Mouse (Mus musculus): ENCODE measurements around the gene Lrrc4c. TPM values are rescaled to one million over a fixed set of nuclear protein-coding genes. Genes with fewer than 3 reads are reported as not detected.

The Lrrc4c gene
- polyA plus RNA-seq, 1 experiment from 2014 or later, result 2.3 TPM

DNA sequence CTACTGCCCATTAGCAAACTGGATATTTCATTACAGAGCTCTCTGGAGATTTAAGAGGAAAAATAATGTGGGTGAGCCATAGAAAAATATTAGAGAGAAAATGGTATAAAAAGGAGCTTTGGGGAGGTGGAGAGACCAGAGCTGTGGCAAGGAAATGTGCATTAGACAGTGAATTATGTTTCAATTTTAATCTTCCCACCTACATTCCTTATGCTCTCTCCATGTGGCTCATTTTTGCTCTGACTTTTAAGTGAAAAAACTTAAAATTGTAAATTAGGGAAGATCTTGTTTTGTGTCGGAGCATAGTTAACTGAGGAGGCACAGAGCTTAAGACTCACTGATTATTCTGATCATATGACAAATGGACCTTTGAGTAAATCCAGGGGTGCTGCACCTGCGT, 399.4 kb downstream of the Lrrc4c start:
- no peak overlapping the region for H3K27ac ChIP-seq
- H3K9me3 ChIP-seq, result no peaks in the 10 kb centered on the region
- no peaks in the 10 kb centered on the region for H3K4me1 ChIP-seq
- no peaks in the 10 kb centered on the region for H3K27me3 ChIP-seq
- H3K36me3 ChIP-seq, result no peaks in the 10 kb centered on the region
- H3K4me3 ChIP-seq, result no peak overlapping the region
- no peak for ATAC-seq (ENCODE audit: insufficient number of reproducible peaks, low FRiP score, low TSS enrichment, low read depth)
- H3K4me2 ChIP-seq, result no peak overlapping the region
- H3K9ac ChIP-seq, result no peak overlapping the region
- whole genome bisulfite sequencing, result 76% methylated on average over 2 of the region's 2 CpGs

DNA sequence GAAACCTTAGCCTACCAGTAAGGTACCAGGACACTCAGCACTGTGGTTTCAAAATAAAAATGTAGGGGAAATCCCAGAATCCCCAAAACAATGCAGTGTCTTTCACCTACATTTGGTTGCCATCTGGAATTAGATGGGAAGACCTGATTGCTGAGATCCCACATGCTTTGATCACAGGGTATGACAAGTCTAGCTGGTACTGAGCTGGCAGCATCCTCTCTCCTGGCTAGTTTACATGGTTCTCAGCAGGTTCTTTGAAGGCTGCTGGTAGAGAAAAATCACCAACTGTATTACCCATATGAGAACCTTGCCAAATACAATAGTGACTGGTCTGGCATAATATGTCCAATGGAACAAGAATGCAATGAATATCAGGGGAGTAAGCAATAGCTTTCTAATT, 405.4 kb downstream of the Lrrc4c start:
- Histone ChIP-seq H3K4me1 (no peaks in the 10 kb centered on the region), H3K4me3 (no peak overlapping the region), H3K27ac (no peak overlapping the region), H3K27me3 (no peaks in the 10 kb centered on the region), H3K9ac (no peak overlapping the region), H3K4me2 (no peak overlapping the region), H3K36me3 (no peaks in the 10 kb centered on the region), H3K9me3 (no peaks in the 10 kb centered on the region)
- no peak for ATAC-seq (ENCODE audit: insufficient number of reproducible peaks, low FRiP score, low TSS enrichment, low read depth)

DNA sequence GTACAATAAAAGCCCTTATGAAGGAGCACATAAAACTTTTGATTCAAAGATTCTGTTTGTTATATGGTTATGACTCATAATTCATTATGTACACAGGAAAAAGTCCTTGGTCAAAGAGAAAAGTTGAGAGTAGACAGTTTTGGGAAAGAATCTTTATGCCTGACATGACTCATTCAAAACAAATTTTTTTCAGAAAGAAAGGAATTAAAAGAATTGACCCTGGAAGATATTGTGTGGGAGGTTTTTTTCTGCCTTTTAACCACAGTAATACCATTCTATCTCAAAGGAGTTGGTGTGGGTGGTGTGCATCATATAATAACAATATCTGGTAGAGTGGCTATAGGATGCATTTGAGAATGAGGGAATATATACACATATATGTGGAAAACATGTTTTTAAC, 418.1 kb downstream of the Lrrc4c start:
- no peaks in the 10 kb centered on the region for H3K36me3 ChIP-seq
- H3K9ac ChIP-seq, result no peak overlapping the region
- H3K4me2 ChIP-seq, result no peak overlapping the region
- no peak overlapping the region for H3K27ac ChIP-seq
- H3K9me3 ChIP-seq, result no peaks in the 10 kb centered on the region
- no peaks in the 10 kb centered on the region for H3K27me3 ChIP-seq
- no peak for ATAC-seq (ENCODE audit: insufficient number of reproducible peaks, low FRiP score, low TSS enrichment, low read depth)
- H3K4me3 ChIP-seq, result no peak overlapping the region
- no peaks in the 10 kb centered on the region for H3K4me1 ChIP-seq

DNA sequence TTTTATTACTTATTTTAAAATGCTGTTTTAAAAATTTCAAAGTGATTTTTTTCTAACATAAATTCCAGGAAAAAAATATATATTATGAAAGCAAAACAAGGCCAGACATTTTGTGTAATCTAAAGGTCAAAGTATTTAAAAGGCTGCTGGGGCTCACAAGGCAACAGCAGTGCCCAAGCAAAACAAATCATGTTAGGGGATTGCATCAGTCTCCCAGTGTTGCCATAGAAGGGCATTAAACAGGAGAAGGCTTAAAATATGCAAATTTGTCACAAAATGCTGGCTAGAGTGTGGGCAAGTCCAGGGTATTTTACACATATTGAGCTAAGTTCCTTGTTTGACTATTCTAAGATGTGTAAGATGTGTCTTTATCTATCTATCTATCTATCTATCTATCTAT, 437.1 kb downstream of the Lrrc4c start:
- H3K4me1 ChIP-seq, result no peaks in the 10 kb centered on the region
- no peaks in the 10 kb centered on the region for H3K27me3 ChIP-seq
- no peak overlapping the region for H3K27ac ChIP-seq
- no peaks in the 10 kb centered on the region for H3K36me3 ChIP-seq
- H3K4me3 ChIP-seq, result no peak overlapping the region
- no peaks in the 10 kb centered on the region for H3K9me3 ChIP-seq
- no peak overlapping the region for H3K4me2 ChIP-seq
- no peak overlapping the region for H3K9ac ChIP-seq
- no peak for ATAC-seq (ENCODE audit: insufficient number of reproducible peaks, low FRiP score, low TSS enrichment, low read depth)

DNA sequence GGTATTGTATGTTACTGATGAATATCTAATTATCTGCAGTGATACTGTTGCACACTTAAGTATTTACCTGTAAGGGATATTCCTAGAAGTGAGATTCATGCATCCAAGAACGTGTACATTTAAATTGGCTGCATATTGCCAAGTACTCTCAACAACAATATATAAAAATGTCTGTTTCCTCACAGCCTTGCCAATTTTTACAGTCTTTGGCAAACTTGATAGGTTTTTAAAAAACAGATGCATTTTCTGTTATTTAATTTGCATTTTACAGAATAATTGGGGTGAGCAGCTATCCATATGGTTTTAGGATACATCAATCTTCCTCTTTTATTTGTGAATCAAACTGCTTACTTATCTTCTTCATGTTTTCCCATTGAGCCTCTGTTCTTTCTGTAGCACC, 439.7 kb downstream of the Lrrc4c start:
- no peaks in the 10 kb centered on the region for H3K4me1 ChIP-seq
- no peak overlapping the region for H3K4me3 ChIP-seq
- no peaks in the 10 kb centered on the region for H3K27me3 ChIP-seq
- H3K9ac ChIP-seq, result no peak overlapping the region
- H3K27ac ChIP-seq, result no peak overlapping the region
- H3K36me3 ChIP-seq, result no peaks in the 10 kb centered on the region
- WGBS, result 32% methylated on average over 1 of the region's 1 CpGs
- H3K9me3 ChIP-seq, result no peaks in the 10 kb centered on the region
- no peak overlapping the region for H3K4me2 ChIP-seq
- ATAC-seq (ENCODE audit: insufficient number of reproducible peaks, low FRiP score, low TSS enrichment, low read depth), result no peak

- H3K9ac ChIP-seq, result no peak overlapping the region
- H3K27me3 ChIP-seq, result no peaks in the 10 kb centered on the region
- no peak overlapping the region for H3K4me2 ChIP-seq
- no peaks in the 10 kb centered on the region for H3K4me1 ChIP-seq
- no peak for ATAC-seq (ENCODE audit: insufficient number of reproducible peaks, low FRiP score, low TSS enrichment, low read depth)
- no peaks in the 10 kb centered on the region for H3K9me3 ChIP-seq
- no peaks in the 10 kb centered on the region for H3K36me3 ChIP-seq
- 67% methylated on average over 5 of the region's 5 CpGs for WGBS
- H3K27ac ChIP-seq, result no peak overlapping the region
- H3K4me3 ChIP-seq, result no peak overlapping the region
Measured at GRCm38 (mm10) chr2:96763538-96763937, 445.6 kb downstream of the Lrrc4c start.

DNA sequence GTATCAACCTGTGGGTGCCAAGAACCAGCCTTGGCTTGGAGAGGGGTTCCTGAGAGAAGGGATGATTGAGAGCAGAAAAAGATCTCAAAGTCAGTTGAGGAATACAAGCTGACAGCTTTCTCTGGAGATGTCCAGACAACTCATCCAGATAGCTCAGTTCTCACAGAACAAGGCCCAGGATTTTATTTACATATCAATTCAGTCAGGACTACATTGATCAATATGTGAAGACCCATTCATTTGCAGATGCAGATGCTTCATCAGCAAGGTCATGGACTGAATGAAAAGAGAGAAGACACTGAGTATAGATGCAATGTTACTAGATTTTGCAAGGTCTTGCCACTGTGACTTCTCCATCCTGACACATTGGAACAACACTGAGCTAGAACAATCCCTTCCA, 457.4 kb downstream of the Lrrc4c start:
- ATAC-seq (ENCODE audit: insufficient number of reproducible peaks, low FRiP score, low TSS enrichment, low read depth), result no peak

DNA sequence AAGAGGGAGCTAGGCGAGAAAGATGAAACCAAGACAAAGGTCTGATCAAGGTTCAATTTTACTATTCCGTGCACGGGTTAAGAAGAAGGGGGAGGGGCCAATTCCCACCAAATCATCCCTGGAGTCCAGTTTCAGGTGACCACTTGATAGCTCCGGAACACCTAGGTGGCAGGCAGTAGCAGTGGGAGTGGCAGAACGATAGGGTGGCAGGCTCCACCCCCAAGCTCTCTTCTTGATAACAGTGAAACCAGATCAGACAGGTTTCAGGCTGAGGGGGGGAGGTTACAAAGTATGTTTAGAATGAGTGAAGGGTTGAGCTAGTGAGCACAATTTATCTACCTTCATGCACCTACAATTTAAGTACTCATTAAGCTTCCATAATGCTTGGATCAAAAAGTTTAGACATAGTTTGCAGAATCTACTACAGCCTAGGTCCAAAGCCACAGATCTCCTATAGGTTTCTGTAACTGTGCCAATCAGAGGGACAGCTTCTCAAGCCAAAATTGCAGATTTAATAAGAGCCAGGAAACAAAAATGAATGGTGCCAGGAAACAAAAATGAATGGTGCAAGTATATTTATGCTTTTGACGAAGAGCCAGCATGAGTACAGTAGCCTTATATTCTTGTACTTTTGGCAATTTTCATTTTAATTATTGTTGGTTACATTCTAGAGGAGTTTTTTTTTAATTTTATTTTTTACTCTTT, 478.9 kb downstream of the Lrrc4c start:
- no peak overlapping the region for H3K4me2 ChIP-seq
- H3K4me3 ChIP-seq, result no peak overlapping the region
- H3K4me1 ChIP-seq, result no peaks in the 10 kb centered on the region
- WGBS, result 30% methylated on average over 6 of the region's 6 CpGs
- H3K36me3 ChIP-seq, result no peaks in the 10 kb centered on the region
- H3K27ac ChIP-seq, result no peak overlapping the region
- no peaks in the 10 kb centered on the region for H3K9me3 ChIP-seq
- H3K27me3 ChIP-seq, result no peaks in the 10 kb centered on the region
- H3K9ac ChIP-seq, result no peak overlapping the region
- no peak for ATAC-seq (ENCODE audit: insufficient number of reproducible peaks, low FRiP score, low TSS enrichment, low read depth)

More for the DNA sequence above, 457.4 kb downstream of the Lrrc4c start:
- no peaks in the 10 kb centered on the region for H3K9me3 ChIP-seq
- no peak overlapping the region for H3K4me2 ChIP-seq
- no peaks in the 10 kb centered on the region for H3K36me3 ChIP-seq
- H3K27ac ChIP-seq, result no peak overlapping the region
- no peak overlapping the region for H3K4me3 ChIP-seq
- no peak overlapping the region for H3K9ac ChIP-seq
- no peaks in the 10 kb centered on the region for H3K4me1 ChIP-seq
- no peaks in the 10 kb centered on the region for H3K27me3 ChIP-seq

- no peaks in the 10 kb centered on the region for H3K27me3 ChIP-seq
- no peak overlapping the region for H3K9ac ChIP-seq
- 61% methylated on average over 5 of the region's 5 CpGs for WGBS
- ATAC-seq (ENCODE audit: insufficient number of reproducible peaks, low FRiP score, low TSS enrichment, low read depth), result no peak
- no peaks in the 10 kb centered on the region for H3K36me3 ChIP-seq
- no peaks in the 10 kb centered on the region for H3K9me3 ChIP-seq
- H3K27ac ChIP-seq, result no peak overlapping the region
- H3K4me1 ChIP-seq, result no peaks in the 10 kb centered on the region
- no peak overlapping the region for H3K4me2 ChIP-seq
- H3K4me3 ChIP-seq, result no peak overlapping the region
Measured at GRCm38 (mm10) chr2:96850839-96851396, 532.9 kb downstream of the Lrrc4c start.

DNA sequence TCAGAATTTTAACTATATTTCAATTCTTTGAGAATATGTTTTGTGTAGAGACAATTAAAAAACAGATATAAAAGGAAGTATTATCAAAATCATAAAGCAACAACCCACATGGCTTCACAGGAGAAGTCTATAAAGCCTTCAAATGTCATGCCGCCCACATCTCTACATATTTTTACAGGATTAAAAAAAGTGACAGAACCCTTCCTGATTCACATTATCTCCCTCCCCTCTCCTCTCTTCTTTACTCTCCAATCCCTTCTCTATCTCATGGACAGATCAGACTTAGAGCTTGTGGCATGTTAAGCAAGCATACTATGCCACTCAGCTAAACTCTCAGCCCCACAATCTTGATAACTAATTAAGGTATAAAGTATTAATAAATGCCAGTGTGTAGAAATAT, 535.8 kb downstream of the Lrrc4c start:
- H3K36me3 ChIP-seq, result no peaks in the 10 kb centered on the region
- no peak overlapping the region for H3K9ac ChIP-seq
- no peak overlapping the region for H3K4me2 ChIP-seq
- 97% methylated on average over 1 of the region's 1 CpGs for WGBS
- H3K27ac ChIP-seq, result no peak overlapping the region
- no peaks in the 10 kb centered on the region for H3K27me3 ChIP-seq
- no peaks in the 10 kb centered on the region for H3K4me1 ChIP-seq
- ATAC-seq (ENCODE audit: insufficient number of reproducible peaks, low FRiP score, low TSS enrichment, low read depth), result no peak
- no peak overlapping the region for H3K4me3 ChIP-seq
- H3K9me3 ChIP-seq, result no peaks in the 10 kb centered on the region

DNA sequence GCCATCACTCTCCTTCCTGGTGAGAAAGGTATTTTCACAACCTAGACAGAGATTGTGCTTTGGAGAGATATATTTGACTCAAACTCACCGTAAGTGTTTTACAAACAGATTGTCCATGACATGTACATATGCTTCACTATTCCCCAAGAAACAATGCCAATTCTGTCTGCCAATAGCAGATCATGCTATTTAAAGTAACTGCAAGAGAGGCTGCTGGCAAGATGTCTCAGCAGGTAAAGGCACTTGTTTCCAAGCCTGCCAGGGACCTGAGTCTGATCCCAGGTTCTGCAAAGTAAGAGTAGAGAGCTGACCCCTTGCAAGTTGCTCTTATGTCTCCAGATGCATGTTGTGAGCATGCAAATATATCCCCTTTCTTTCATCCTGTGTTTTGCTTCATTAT, 558.1 kb downstream of the Lrrc4c start:
- no peak overlapping the region for H3K9ac ChIP-seq
- ATAC-seq (ENCODE audit: insufficient number of reproducible peaks, low FRiP score, low TSS enrichment, low read depth), result no peak
- no peak overlapping the region for H3K4me2 ChIP-seq
- no peaks in the 10 kb centered on the region for H3K36me3 ChIP-seq
- 84% methylated on average over 1 of the region's 1 CpGs for WGBS
- no peaks in the 10 kb centered on the region for H3K4me1 ChIP-seq
- no peaks in the 10 kb centered on the region for H3K27me3 ChIP-seq
- no peak overlapping the region for H3K27ac ChIP-seq
- H3K4me3 ChIP-seq, result no peak overlapping the region
- no peaks in the 10 kb centered on the region for H3K9me3 ChIP-seq

GRCm38 (mm10) chr2:96949531-96949930, 631.6 kb downstream of the Lrrc4c start:
- no peak overlapping the region for H3K4me2 ChIP-seq
- no peak overlapping the region for H3K9ac ChIP-seq
- no peaks in the 10 kb centered on the region for H3K27me3 ChIP-seq
- no peaks in the 10 kb centered on the region for H3K4me1 ChIP-seq
- no peaks in the 10 kb centered on the region for H3K9me3 ChIP-seq
- ATAC-seq (ENCODE audit: insufficient number of reproducible peaks, low FRiP score, low TSS enrichment, low read depth), result no peak
- H3K36me3 ChIP-seq, result no peaks in the 10 kb centered on the region
- no peak overlapping the region for H3K27ac ChIP-seq
- no peak overlapping the region for H3K4me3 ChIP-seq
- 82% methylated on average over 3 of the region's 3 CpGs for WGBS

DNA sequence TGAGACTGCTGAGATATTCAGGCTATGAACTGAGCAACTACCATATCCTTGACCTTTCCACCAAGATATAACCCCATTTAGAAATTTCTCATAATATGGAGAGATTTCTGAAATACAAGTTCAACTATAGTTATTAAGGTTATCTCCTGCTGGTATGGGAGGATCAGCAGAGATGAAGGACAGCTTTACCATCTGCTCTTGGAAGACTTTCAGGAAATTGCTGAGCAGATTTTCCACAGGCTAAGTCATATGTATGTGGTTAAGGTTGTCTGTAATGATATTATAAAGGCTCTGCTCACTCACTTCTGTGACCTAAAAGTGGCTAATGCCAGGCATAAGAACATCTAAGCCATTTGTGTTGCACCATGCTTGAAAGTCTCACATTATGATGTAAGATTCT, 681.6 kb downstream of the Lrrc4c start:
- no peak overlapping the region for H3K9ac ChIP-seq
- H3K4me2 ChIP-seq, result no peak overlapping the region
- H3K27me3 ChIP-seq, result no peaks in the 10 kb centered on the region
- H3K27ac ChIP-seq, result no peak overlapping the region
- no peaks in the 10 kb centered on the region for H3K9me3 ChIP-seq
- ATAC-seq (ENCODE audit: insufficient number of reproducible peaks, low FRiP score, low TSS enrichment, low read depth), result no peak
- no peaks in the 10 kb centered on the region for H3K4me1 ChIP-seq
- H3K4me3 ChIP-seq, result no peak overlapping the region
- no peaks in the 10 kb centered on the region for H3K36me3 ChIP-seq

Measured in limb, embryonic 15.5 days (tissue).